Mouse (Mus musculus) thymus, postnatal 25 days (tissue): ENCODE results near the gene Ncapd2.

ENCODE experiments used
- DNase-seq: peaks from one replicate; pipeline ENCODE4 v3.0.0; 2022

The Ncapd2 gene

DNA sequence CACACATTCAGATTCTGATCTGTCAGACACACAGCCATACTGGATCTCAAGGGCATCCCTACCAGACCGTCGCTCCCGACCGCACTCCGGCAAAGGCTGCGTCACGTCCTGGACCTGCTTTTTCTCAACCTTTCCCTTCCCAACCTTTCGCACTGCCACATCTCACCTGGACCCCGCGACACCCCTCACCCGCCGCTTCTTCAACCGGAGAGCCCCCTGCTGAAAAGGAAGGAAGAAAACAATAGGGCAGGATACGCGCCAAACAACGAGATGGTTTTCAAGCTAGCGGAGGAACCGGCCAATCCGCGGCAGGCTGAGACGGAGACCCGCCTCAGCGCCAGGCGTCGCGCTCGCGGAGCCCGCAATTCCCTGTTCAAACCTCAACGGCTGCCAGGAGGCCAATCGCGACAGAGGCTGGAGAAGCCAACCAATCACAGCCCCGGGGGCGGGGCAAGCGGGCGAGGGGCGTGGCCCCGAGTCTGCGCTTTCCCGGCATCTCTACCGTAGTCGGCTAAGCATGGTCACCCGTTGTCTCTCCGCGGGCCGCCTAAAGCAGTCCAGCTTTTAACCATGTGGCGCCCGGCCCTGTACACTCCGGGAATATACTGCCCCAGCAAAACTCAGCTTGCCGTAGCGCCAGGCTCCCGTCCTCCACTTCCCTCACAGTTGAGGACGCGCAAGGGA is at the start of gene Ncapd2, which contains the start of gene Mrpl51:
Ncapd2 (minus strand) TSS at position 370 of the 684 bp plus-strand sequence.
Mrpl51 (plus strand) TSS at position 470 of the 684 bp plus-strand sequence.
- DNase-seq, result peak; percentile 98

DNA sequence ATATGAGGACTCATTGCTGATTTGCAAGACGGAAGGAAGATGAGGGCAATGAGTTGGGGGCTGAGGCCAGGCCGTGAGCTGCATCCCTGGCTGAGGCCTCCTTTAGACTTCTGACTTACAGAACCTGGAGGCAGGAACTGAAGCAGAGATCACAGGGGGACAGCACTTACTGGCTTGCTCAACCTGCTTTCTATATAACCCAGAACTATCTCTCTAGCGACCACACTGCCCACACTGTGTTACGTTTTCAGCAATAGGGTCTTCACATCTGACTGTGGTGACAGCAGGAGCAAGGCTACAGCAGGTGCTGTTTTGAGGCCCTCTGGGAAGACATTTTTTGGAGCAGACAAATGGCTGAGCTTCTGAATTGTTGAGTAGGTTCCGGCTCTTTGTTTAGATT is 49.1 kb upstream of the Ncapd2 start:
- peak; percentile 41 for DNase-seq

DNA sequence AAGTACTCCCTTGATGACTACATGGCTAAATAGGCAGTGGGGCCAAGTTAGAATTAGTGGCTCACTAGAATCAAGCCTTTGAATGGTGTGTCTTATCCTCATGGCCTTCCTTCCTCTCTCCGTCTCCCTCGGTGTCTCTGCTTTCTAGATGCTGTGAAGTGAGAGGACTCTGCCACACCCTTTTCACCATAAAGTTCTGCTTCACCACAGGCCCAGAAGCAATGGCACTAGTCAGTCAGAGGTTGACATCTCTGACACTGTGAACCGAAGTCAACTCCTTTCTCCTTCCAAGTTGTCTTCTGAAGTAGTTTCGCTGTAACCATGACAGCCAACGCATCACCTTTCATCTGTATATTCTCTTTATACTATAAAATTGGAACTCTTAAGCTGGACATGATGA is 48.0 kb upstream of the Ncapd2 start:
- no peak for DNase-seq

DNA sequence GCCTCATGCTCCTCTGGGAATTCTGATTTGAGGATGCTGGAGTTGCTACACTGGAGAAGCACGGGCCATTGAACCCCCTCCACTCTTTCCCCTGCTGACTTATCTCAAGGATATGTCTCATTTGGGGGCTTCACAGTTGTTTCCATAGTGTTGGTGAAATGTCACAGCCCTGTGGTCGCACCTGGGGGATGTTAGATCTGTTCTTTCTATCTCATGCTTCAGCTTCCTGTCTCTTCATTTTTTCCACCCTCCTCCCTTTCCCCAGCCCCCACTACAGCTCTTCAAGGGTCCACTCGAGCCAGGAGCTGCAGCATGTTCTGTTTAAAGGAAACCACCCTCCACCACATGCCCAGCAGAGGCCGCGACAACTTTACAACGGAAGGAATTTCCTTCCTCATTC is 46.9 kb upstream of the Ncapd2 start:
- peak; percentile 83 for DNase-seq

DNA sequence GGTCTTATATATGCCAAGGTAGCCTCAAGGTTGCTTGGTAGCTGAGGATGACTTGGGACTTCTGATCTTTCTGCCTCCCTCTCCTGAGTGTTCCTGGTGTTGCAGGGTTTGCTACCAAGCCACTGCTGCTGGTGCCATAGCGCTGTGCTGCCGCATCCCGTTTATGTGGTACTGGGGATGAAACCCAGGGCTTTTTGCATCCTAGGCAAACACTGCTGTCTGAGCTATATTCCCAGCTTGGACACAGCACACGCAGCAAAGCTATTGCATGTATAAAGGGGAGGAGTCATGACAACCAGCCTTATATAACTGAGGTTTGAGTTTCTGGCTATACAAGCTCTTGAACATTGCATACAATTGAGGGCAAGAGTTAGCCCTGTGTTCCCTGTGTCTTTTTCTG is 45.9 kb upstream of the Ncapd2 start:
- peak; percentile 71 for DNase-seq

DNA sequence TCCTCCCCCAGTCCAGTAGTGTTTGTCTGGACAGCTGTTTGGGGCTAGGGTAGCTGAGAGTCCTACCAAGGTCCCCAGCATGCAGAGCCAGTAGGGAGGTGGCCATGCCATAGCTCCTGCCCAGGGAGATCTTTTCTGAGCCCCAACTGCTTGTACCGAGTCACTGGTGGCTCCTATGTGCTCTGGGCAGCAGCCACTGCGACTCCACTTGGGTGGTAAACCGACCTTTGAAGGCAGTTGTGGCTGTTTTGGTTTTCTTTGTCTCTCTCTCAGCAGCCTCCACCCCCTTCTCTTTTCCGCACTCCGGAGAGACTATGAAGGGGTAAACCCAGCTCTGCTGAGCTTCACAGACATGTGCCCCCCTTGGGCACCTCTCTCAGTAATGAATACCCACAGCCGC is 45.3 kb upstream of the Ncapd2 start, which contains the start of gene Cd27:
Cd27 (minus strand) TSS at position 229 of the 400 bp plus-strand sequence.
- DNase-seq, result peak; percentile 88

DNA sequence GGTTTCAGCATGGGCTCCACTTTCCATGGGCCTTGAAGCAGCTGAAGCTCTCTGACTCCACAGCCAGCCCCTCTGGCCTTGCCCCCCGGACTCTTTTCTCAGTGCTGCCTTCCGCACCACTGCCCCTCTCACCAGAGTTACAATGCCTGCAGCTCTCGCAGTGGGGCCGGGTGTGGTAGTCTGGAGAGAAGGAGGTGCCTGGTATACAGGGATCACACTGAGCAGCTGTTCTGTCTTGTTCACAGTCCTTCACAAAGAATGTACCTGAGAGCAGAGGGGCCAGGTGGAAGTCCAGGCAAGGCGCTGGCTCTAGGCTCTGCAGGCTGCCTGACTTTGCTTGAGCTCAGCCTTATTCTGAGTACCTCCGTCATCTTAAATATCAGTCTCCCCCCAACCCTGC is 44.8 kb upstream of the Ncapd2 start:
- DNase-seq, result peak; percentile 70

DNA sequence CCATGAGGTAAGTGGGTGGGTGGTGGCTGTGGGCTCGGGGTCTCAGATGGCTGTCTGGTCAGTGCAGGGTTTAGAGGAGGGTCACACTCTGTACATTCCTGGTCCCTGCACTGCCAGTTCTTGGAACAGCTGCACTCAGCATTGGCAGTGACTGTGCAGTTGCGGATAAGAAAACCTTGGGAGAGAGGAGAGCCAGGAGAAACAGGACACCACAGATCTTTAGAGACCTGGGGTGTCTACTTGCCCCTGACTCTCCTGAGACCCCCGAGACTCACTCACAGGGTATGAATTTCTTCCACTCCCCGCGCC is 43.0 kb upstream of the Ncapd2 start:
- DNase-seq, result no peak

DNA sequence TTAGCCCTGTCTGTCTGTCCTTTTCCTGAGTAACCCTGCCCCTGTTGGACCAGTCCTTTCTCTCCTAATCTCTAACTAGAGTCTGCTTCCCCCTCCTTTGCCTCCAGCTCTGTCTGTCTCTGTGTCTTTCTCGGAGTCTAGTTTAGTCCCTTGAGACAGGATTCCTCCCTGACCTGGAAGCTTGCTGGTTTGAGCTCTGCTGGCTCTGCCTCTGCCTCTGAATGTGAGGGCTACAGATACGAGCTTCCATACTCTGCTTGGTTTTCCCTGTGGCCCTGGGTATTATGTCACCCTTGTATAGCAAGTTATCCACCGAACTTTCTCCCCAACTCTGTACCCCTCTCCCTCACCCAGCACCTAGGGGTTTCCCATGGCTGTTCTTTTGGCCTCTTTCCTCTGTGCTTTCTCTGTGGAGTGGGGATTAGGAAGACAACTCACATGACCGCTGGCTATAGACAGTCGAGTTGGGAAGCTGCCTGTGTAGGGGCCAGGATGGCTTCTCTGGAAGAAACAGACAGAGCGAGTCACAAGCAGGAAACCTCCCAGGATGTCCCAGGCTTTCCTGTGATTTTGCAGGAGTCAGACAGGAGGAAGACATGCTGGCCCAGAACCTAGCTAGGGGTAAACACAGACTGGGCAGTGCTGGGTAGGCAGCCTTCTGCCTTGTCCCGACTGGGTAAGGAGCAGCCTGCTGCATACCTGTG is 42.5 kb upstream of the Ncapd2 start:
- DNase-seq, result peak; percentile 35

DNA sequence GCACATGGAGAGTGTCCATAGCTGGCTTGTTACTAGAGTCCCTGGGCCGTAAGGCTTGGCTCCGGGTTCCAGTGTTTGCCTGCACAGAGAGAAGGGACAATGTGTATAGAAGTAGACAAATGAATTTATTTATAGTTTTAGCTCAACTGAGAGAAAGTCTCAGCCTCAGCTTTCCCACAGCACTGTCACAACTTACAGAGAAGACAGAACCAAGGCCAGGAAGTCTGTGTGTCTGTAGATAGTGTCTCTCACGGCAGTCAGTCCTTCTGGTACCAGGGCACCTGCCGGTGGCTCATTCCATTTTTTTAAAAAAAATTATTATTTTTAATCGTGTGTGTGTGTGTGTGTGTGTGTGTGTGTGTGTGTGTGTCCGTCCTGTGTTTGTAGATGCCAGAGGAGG is 41.0 kb upstream of the Ncapd2 start:
- DNase-seq, result peak; percentile 35

DNA sequence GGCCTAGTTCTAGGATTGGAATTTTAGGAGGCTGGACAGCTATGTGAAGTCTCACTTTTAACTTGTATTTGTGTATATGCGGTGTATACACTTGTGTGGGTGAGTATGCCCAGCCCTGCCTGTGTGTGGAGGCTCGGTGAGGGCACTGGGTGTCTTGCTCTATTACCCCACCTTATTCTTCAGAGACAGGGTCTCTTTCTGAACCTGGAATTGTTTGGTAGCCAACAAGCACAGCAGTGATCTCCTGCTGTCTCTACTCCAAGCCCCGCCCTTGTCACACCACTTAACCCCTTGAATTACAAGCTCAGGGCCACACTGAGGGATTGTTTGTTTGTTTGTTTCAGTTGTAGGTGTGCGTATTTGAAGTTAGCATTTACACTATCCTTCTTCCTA is 40.5 kb upstream of the Ncapd2 start:
- no peak for DNase-seq

DNA sequence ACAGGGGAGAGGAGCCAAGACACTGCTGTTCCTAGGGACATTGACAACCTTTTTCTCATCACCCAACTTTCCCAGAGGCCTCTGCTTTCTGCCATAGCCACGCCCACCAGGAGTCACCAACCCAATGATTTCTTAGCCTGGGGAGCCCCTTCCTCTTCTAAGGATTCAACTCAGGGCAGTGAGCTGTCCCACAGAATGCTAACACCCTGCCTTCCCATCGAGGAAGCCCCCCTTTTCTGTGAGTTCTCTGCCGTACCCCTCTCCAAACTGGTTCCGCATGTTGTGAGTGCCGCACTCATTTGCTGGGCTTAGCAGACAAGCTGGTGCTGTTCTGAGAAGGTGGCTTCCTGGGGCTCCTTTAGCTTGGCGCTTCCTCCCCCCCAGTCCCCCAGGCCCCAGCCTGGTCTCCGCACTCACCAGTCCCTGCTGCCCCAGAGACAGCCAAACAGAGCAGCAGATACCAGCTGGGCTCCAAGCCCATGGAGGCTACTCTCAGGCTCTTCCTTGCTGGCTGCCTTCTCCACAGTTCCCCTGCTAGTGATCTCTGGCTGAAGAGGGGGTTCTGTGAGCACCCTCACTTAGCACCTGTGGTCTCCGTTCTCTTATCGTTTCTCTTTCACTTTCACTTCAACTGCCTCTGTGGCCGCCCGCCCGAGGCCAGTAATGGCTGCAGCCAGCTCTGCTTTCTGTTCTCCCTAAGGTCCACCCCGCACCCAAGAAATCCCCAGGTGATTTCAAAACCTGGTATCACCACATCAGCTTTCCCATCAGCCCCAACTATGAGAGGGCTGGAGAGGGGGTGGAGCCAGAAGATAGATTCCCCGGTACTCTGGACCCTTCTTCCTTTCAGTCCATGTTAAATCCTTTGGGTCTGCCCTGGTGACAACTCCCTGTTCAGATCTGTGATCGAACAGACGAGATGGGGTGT is 39.9 kb upstream of the Ncapd2 start, which contains the start of gene Tapbpl:
Tapbpl (minus strand) TSS at position 744 of the 928 bp plus-strand sequence.
- DNase-seq, result peak; percentile 85

DNA sequence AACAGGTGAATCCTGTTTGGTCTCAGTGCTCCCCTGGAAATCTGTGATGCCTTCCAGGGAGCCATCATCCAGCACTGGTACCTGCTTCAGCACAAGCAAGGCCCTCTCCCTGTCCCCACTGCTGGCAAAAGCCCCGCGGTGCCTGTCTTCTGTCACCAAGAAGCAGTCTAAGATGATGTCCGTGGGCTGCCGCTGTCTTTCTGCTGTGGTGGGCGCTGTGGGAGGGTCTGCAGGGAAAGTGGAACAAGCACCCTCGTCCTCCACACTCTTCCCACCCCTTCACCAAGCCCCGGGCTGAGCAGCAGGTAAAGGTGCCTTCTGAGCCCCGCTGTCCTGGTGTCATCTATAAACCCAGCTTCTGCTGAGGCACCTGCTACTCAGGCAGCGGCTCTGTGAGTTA is 39.1 kb upstream of the Ncapd2 start:
- peak; percentile 49 for DNase-seq

DNA sequence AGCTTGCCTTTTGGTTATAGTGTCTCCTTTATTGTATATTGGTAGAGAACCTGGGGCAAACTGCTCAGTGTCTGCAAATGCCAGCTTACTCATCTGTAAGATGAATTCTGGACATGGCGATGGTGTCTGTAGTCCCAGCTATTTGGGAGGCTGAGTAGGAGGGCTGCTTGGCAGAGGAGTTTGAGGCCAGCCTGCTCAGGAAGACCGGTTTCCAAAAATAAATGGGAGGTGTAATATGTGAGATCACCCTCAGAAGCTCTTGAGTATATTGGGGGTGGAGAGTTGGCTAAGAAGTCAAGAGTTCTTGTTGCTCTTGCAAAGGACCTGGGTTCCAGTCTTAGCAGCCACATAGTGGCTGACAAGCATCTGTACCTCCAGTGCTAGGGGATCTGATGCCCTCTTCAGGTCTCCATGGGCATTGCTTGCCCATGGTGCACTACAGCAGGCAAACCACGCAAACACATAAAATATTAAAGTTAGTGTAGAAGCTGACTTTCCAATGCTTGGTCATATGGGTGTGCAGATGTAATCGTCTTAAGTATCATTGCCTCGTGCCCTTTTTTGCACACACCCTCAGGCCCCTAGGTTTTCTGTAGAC is 34.1 kb upstream of the Ncapd2 start:
- DNase-seq, result peak; percentile 73

DNA sequence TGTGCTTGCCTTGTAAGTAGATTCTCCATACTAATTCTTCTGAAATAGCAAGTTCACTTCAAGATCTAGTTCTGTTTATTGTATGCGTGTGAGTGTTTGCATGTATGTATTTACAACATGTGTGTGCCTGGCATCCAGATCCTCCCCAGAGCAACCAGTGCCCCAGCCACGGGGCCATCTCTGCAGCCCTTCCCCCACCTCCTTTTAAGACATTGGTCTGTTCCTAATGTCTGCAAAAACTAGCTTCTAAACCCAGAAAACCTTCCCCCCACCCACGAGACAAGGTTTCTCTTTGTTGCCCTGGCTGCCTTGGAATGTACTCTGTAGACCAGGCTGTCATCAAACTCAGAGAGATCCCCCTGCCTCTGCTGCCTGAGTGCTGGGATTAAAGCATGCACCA is 31.1 kb upstream of the Ncapd2 start:
- DNase-seq, result no peak

DNA sequence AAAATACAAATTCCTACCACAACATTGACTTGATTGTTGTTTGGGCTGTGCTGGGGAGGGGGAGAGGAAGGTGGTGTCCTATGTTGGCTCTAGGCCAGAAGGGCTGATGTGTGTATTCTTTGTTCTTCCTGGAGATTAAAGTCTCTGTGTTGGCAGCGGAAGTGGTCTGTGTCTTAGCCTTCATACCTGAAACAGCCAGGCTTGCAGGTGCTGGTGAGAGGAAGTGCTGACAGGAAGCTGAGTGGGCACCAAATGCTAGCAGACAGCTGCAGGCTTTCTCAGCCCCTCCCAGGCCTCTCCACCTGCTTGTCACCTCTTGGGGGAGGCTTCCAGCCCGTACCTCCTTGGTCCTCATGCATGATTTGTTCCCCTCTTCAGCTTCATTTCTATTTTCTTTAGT is 30.6 kb upstream of the Ncapd2 start:
- peak; percentile 90 for DNase-seq

DNA sequence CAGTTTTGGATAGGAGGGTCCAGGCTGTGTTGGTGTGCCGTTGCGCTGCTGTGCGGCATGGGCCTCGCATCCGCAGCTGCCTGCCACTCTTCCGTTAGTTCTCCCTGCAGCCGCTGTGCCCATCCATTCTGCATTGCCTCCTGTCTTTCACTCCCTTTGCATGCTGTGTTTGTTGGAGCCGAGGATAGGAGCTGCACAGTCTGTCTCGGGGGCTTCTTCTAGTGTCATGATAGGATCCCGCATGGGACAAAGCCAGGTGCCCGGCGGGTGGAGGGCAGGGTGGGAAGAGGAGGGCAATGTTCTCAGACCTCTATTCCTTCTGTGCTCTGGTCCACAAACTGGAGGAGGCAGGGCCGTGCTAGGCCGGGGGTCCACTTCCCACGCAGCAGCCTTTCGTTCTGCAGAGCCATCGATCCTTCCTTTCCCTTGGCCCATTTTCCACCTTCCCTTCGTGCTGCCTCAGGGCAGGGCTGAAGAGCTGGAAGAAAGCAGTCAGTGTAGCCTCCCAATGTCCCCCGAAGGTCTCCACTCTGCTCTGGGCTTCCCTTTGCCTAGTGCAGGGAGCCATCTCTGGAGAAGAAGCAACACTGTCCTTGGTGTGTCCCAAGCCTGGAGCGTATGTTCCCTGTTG is 29.7 kb upstream of the Ncapd2 start:
- DNase-seq, result peak; percentile 49

DNA sequence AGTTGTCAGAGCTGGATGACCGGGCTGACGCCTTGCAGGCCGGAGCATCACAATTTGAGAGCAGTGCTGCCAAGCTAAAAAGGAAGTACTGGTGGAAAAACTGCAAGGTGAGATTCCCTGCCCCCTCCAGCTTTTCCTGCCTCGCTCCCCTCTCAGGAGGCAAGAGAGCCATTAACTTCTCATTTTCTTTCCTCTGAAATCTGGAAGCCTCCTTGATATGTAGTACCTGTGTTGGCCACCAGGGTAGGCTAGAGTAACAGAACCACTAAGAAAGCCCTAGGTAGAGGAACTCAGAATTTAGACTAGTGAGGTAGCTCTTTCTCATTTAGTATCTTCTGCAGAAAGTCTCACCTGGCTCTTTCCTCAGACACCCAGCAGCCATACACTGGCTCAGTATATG is 27.5 kb upstream of the Ncapd2 start:
- peak; percentile 86 for DNase-seq

DNA sequence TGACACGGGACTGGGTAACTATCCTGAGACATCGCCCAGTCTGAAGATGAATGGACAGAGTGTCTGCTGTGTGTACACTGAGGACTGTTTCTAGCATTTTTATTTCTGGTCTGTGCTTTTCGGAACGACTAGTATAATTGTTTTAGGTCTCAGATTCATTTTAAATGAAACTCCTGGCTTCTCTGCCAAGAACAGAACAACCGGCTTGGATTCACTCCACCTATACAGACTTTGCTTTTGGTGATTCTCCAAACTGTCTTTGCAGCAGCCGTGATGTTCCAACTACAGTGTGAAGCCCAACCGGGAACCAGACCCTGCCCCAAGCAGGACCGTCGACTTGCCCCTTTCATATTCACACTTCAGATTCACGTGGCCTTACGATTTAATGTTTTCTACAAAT is 26.4 kb upstream of the Ncapd2 start:
- no peak for DNase-seq

DNA sequence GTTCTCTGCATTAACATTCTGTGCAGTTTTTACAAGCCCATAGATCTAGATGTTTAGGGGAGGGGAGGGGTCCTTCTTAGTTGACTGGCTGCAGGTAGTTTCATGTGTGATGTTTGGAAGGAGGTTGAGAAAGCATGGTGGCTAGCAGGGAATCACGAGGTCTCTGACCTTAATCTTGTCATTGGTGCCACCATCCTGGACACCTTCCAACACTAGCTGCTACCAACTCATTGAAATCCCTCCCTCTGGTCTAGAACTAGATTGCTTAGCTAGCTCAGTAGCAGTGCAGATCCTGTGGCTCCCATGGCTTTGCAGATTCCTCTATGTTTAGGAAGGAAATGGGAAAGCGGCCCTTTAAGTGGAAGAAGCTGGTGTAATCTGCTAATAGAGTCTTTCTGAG is 25.4 kb upstream of the Ncapd2 start:
- DNase-seq, result peak; percentile 23

DNA sequence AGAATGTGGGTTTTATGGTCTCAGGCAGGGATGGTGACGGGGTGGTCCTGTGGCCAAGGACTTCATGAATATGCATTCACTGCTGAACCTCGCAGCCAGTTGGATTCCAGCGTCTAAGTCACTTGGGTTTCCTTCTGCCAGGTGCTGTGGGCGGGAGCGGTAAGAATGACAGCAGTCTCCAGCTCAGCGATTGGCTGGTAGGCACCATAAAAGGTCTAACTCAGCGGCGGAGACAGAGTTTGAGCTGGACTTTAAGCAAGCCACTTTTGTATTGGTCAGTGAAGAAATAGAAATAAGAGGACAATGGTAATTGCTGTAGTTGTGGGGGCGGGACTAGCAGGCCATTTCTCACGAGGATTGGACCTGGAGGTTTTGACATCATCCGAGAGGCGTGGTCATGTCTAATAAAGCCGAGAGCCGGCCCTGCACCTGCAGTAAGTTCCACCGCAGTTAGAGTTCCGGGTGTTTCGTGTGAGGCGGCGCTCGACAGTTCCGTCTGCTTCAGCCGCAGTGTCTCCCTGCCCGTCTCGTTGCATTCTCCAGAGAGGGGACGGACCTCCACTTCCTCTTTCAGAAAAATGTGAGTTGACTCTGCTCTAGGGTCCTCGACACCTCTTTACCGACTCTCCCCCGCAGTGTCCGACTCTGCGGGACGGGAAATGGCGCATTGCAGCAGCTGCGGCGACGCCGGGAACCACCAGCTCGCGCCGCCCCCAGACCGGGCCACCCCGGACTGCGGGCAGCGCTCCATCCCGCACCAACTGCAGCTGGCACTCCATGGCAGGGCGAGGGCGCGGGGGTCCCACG is 23.9 kb upstream of the Ncapd2 start, which contains the start of gene Vamp1:
Vamp1 (plus strand) TSS at position 404 of the 807 bp plus-strand sequence.
- DNase-seq, result peak; percentile 93

DNA sequence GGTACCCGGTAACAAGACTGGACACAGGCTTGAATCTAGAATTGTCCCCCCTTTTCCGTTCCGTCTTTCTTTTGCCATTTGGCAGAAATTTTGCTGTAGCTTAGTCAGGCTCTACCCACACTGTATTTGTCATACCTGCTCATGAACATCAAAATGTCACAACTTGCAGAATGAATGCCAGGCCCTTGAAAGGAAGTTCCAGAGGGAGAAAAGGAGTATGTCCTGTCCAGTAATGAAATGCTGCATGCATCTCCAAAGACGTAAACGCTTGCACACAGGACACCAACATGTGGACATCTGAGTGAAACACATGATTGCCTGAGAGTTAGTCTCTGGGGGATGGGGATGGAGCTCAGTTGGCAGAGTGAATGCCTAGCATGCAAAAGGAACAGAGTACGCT is 22.2 kb upstream of the Ncapd2 start:
- DNase-seq, result no peak
